Mouse (Mus musculus) olfactory bulb, adult 2 months (tissue): ENCODE data around the gene Csf3. TPM values are rescaled to one million over a fixed set of nuclear protein-coding genes. Genes with fewer than 3 reads are reported as not detected.
"Not testable (repeated sequence)": the region's sequence is repeated elsewhere in the genome, so short reads cannot be mapped to it uniquely, and the experiment has no call there.

ENCODE experiments used
- H3K27ac ChIP-seq: fragments of 200-500 bp; 2 replicates; pipeline ENCODE4 v1.5.1; 2012; ENCODE audit warnings: low read depth, low read length; ENCODE audit not compliant: insufficient read depth
- H3K4me1 ChIP-seq: fragments of 200-500 bp; 2 replicates; pipeline ENCODE4 v1.6.1; 2012; ENCODE audit warnings: low read length; ENCODE audit not compliant: control insufficient read depth, insufficient read depth
- H3K4me3 ChIP-seq: fragments of 200-500 bp; 2 replicates; pipeline ENCODE4 v1.5.1; 2012; ENCODE audit warnings: mild to moderate bottlenecking, low read depth, low read length, moderate library complexity; ENCODE audit not compliant: insufficient read depth
- CTCF ChIP-seq: fragments of 200-500 bp; IDR thresholded peaks from 2 replicates; pipeline ENCODE4 v1.5.1; 2012; ENCODE audit warnings: low read depth, mild to moderate bottlenecking, low read length, moderate library complexity; ENCODE audit not compliant: insufficient read depth
- POLR2A ChIP-seq: fragments of 200-500 bp; IDR thresholded peaks from 2 replicates; pipeline ENCODE4 v1.6.1; 2012; ENCODE audit warnings: mild to moderate bottlenecking, low read depth, low read length, moderate library complexity; ENCODE audit not compliant: insufficient read depth
- WGBS: fragments of 180-500 bp; shearing (Covaris S2); methylation state at CpG from one replicate; pipeline ENCODE4 v1.1.7; 2018; 5-methylcytosine and 5-hydroxymethylcytosine counted together
- polyA plus RNA-seq: library from polyadenylated mRNA; stranded (reverse); fragments of >200 nt; gene quantifications from 2 replicates; pipeline ENCODE4 v1.2.4, GENCODE M21; 2012; ENCODE audit warnings: low replicate concordance; ENCODE audit not compliant: missing spikeins, insufficient read depth, insufficient read length

The Csf3 gene
- polyA plus RNA-seq, 1 experiment, result not detected

- Histone ChIP-seq H3K4me1 (peaks cover 12% of the 10 kb centered on the region), H3K4me3 (no peak overlapping the region), H3K27ac (no peak overlapping the region)
- 90% methylated on average over 10 of the region's 10 CpGs for WGBS
- TF ChIP-seq CTCF, result no peak
Observed at GRCm38 (mm10) chr11:98705021-98705420, 4.0 kb downstream of the Csf3 start.

GRCm38 (mm10) chr11:98707401-98708281 is 6.6 kb downstream of the Csf3 start:
- peaks cover 15% of the 10 kb centered on the region for H3K4me1 ChIP-seq
- no peak overlapping the region for H3K27ac ChIP-seq
- no peak for TF ChIP-seq POLR2A
- no peak for TF ChIP-seq CTCF
- WGBS, result 67% methylated on average over 22 of the region's 22 CpGs
- no peak overlapping the region for H3K4me3 ChIP-seq

GRCm38 (mm10) chr11:98708282-98708956 is 7.4 kb downstream of the Csf3 start:
- TF ChIP-seq CTCF (no peak), POLR2A (no peak)
- peaks cover 15% of the 10 kb centered on the region for H3K4me1 ChIP-seq
- H3K27ac ChIP-seq, result no peak overlapping the region
- 78% methylated on average over 19 of the region's 19 CpGs for WGBS
- H3K4me3 ChIP-seq, result no peak overlapping the region

- Histone ChIP-seq H3K27ac (peak overlapping the region; percentile 17; the same call in 1 of the 2 replicates), H3K4me1 (peaks cover 15% of the 10 kb centered on the region), H3K4me3 (no peak overlapping the region)
- no peak for TF ChIP-seq POLR2A
- WGBS, result 69% methylated on average over 26 of the region's 26 CpGs
Observed at GRCm38 (mm10) chr11:98709001-98709741, 8.1 kb downstream of the Csf3 start.

- H3K4me3 ChIP-seq, result no peak overlapping the region
- H3K27ac ChIP-seq, result no peak overlapping the region
- 48% methylated on average over 12 of the region's 12 CpGs for WGBS
- peak; percentile 63 for TF ChIP-seq CTCF
- TF ChIP-seq POLR2A, result no peak
- H3K4me1 ChIP-seq, result peaks cover 15% of the 10 kb centered on the region
Observed at GRCm38 (mm10) chr11:98710416-98711045, 9.5 kb downstream of the Csf3 start.

- Histone ChIP-seq H3K4me1 (peaks cover 15% of the 10 kb centered on the region), H3K4me3 (no peak overlapping the region), H3K27ac (no peak overlapping the region)
- TF ChIP-seq CTCF (no peak), POLR2A (no peak)
- WGBS, result 88% methylated on average over 4 of the region's 4 CpGs
Observed at GRCm38 (mm10) chr11:98711046-98711434, 10.0 kb downstream of the Csf3 start.

- peaks cover 15% of the 10 kb centered on the region for H3K4me1 ChIP-seq
- 66% methylated on average over 6 of the region's 6 CpGs for WGBS
- not testable (repeated sequence) for H3K27ac ChIP-seq, H3K4me3 ChIP-seq
Observed at GRCm38 (mm10) chr11:98712009-98712408, 10.9 kb downstream of the Csf3 start.

- 84% methylated on average over 12 of the region's 12 CpGs for WGBS
- H3K27ac ChIP-seq, result no peak overlapping the region
- H3K4me1 ChIP-seq, result peaks cover 28% of the 10 kb centered on the region
- no peak for TF ChIP-seq CTCF
- no peak for TF ChIP-seq POLR2A
- no peak overlapping the region for H3K4me3 ChIP-seq
Observed at GRCm38 (mm10) chr11:98713703-98714102, 12.6 kb downstream of the Csf3 start.
